Mouse (Mus musculus): Measurements from ENCODE around the gene Ttpal. TPM values are rescaled to one million over a fixed set of nuclear protein-coding genes. Genes with fewer than 3 reads are reported as not detected.

Ttpal gene
- polyA plus RNA-seq, 2 experiments = 25.3 to 48.0 TPM

GRCm38 (mm10) chr2:163574321-163574720 is 27.8 kb upstream of the Ttpal start:
- H3K9ac ChIP-seq (ENCODE audit: low read depth, low read length, severe bottlenecking) = no peak overlapping the region
- DNase-seq (ENCODE audit: low spot score) (no peak), ATAC-seq (ENCODE audit: low FRiP score, low read depth) (no peak)
- H3K4me3 ChIP-seq (replicated peaks; ENCODE audit: low read length) = no peak overlapping the region
- 81% methylated on average over 3 of the region's 3 CpGs for WGBS
- no peaks in the 10 kb centered on the region for H3K27me3 ChIP-seq (ENCODE audit: control insufficient read depth, insufficient read depth, low read length)
- H3K27ac ChIP-seq (replicated peaks; ENCODE audit: low read depth, low read length) = no peak overlapping the region
- no peak for TF ChIP-seq POLR2A (IDR thresholded peaks at IDR 0.05; ENCODE audit: borderline replicate concordance, extremely low read depth, insufficient read depth, insufficient read length)
- no peaks in the 10 kb centered on the region for H3K36me3 ChIP-seq (ENCODE audit: control insufficient read depth, insufficient read depth, low read length)
- H3K4me2 ChIP-seq (replicated peaks; ENCODE audit: low read depth, low read length, severe bottlenecking) = no peak overlapping the region
- H3K4me1 ChIP-seq (ENCODE audit: control insufficient read depth, insufficient read depth, low read length) = no peaks in the 10 kb centered on the region
- H3K9me3 ChIP-seq (ENCODE audit: control insufficient read depth, low read length) = no peaks in the 10 kb centered on the region

DNA sequence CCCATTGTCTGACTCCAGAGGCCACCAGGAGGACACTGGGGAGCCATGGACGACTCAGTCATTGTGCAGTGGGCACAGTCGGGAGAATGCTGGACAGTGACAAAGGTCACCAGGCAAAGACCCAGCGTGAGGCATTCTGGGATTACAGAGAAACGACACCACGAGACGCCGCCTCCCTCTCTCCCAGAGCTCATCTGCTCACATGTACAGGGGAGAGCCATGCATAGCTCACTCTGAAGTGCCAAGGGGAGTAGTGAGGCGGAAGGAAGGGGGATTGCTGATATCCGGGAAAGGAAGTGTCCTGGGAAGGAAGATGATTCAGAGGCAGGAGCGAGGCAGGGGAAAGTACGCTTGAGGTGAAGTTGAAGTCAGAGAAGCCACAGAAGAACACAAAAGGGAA is 26.9 kb upstream of the Ttpal start:
- DNase-seq (ENCODE audit: low spot score) = no peak
- Histone ChIP-seq H3K4me2 (replicated peaks; ENCODE audit: low read depth, low read length, severe bottlenecking) (no peak overlapping the region), H3K9ac (ENCODE audit: low read depth, low read length, severe bottlenecking) (no peak overlapping the region), H3K4me3 (replicated peaks; ENCODE audit: low read length) (no peak overlapping the region), H3K27me3 (ENCODE audit: control insufficient read depth, insufficient read depth, low read length) (no peaks in the 10 kb centered on the region), H3K4me1 (ENCODE audit: control insufficient read depth, insufficient read depth, low read length) (no peaks in the 10 kb centered on the region), H3K9me3 (ENCODE audit: control insufficient read depth, low read length) (no peaks in the 10 kb centered on the region), H3K36me3 (ENCODE audit: control insufficient read depth, insufficient read depth, low read length) (no peaks in the 10 kb centered on the region), H3K27ac (replicated peaks; ENCODE audit: low read depth, low read length) (no peak overlapping the region)
- TF ChIP-seq POLR2A (IDR thresholded peaks at IDR 0.05; ENCODE audit: borderline replicate concordance, extremely low read depth, insufficient read depth, insufficient read length) = no peak
- WGBS = 67% methylated on average over 11 of the region's 11 CpGs
- ATAC-seq (ENCODE audit: low FRiP score, low read depth) = no peak

- Histone ChIP-seq H3K36me3 (ENCODE audit: control insufficient read depth, insufficient read depth, low read length) (no peaks in the 10 kb centered on the region), H3K4me1 (ENCODE audit: control insufficient read depth, insufficient read depth, low read length) (no peaks in the 10 kb centered on the region), H3K27ac (replicated peaks; ENCODE audit: low read depth, low read length) (no peak overlapping the region), H3K27me3 (ENCODE audit: control insufficient read depth, insufficient read depth, low read length) (no peaks in the 10 kb centered on the region), H3K9ac (ENCODE audit: low read depth, low read length, severe bottlenecking) (no peak overlapping the region), H3K4me3 (replicated peaks; ENCODE audit: low read length) (no peak overlapping the region), H3K4me2 (replicated peaks; ENCODE audit: low read depth, low read length, severe bottlenecking) (no peak overlapping the region), H3K9me3 (ENCODE audit: control insufficient read depth, low read length) (no peaks in the 10 kb centered on the region)
- 85% methylated on average over 2 of the region's 2 CpGs for whole genome bisulfite sequencing
- no peak for TF ChIP-seq POLR2A (IDR thresholded peaks at IDR 0.05; ENCODE audit: borderline replicate concordance, extremely low read depth, insufficient read depth, insufficient read length)
- DNase-seq (ENCODE audit: low spot score) (no peak), ATAC-seq (ENCODE audit: low FRiP score, low read depth) (no peak)
These were observed 24.1 kb upstream of the Ttpal start for GRCm38 (mm10) chr2:163577986-163578385.

DNA sequence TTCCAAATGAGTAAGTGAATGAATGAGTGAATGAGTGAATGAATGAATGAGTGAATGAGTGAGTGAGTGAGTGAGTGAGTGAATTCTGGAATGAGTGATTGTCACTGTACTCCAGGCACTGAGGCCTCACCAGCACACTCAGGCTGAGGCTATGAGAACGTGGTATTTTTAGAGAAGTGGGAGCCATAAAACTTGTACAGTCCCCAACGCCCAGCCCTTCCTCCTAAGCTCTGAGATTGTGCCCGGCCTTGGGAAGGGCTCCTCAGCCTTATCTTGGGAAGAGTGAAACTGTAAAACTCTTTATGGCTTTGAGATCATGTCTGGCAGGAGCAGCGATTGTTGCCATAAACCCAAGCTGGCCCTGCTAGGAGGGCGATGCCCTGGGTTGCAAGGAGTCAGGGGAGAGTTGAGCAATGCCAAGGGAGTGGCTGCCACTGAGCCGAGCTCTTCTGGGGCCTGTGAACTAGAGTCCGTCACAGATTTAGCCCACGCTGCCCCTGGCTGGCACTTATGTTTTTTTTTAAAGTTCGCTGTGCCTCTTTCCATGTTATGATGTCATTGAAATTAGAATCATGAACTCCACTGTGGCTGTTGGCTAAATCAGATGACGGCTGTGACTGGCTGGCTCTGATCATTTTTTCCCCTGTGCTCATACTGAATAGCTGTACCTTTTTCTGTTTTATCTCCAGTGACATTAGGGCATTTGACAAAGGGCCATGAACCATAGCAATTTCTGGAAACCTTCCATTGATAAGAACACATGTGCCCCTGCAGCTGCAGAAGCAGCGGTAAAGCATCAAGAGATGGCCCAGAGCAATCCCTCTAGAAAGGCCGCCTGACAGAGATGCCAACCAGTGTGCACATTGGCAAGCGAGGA is 21.8 kb upstream of the Ttpal start:
- H3K4me2 ChIP-seq (replicated peaks; ENCODE audit: low read depth, low read length, severe bottlenecking) = no peak overlapping the region
- 76% methylated on average over 13 of the region's 13 CpGs for WGBS
- no peaks in the 10 kb centered on the region for H3K27me3 ChIP-seq (ENCODE audit: control insufficient read depth, insufficient read depth, low read length)
- H3K4me3 ChIP-seq (replicated peaks; ENCODE audit: low read length) = no peak overlapping the region
- no peak overlapping the region for H3K27ac ChIP-seq (replicated peaks; ENCODE audit: low read depth, low read length)
- H3K9ac ChIP-seq (ENCODE audit: low read depth, low read length, severe bottlenecking) = no peak overlapping the region
- no peaks in the 10 kb centered on the region for H3K4me1 ChIP-seq (ENCODE audit: control insufficient read depth, insufficient read depth, low read length)
- no peak for DNase-seq (ENCODE audit: low spot score)
- no peak for ATAC-seq (ENCODE audit: low FRiP score, low read depth)
- H3K9me3 ChIP-seq (ENCODE audit: control insufficient read depth, low read length) = no peaks in the 10 kb centered on the region
- no peaks in the 10 kb centered on the region for H3K36me3 ChIP-seq (ENCODE audit: control insufficient read depth, insufficient read depth, low read length)
- no peak for TF ChIP-seq POLR2A (IDR thresholded peaks at IDR 0.05; ENCODE audit: borderline replicate concordance, extremely low read depth, insufficient read depth, insufficient read length)

GRCm38 (mm10) chr2:163583226-163584087 is 18.7 kb upstream of the Ttpal start:
- Histone ChIP-seq H3K4me1 (ENCODE audit: control insufficient read depth, insufficient read depth, low read length) (no peaks in the 10 kb centered on the region), H3K36me3 (ENCODE audit: control insufficient read depth, insufficient read depth, low read length) (no peaks in the 10 kb centered on the region), H3K27me3 (ENCODE audit: control insufficient read depth, insufficient read depth, low read length) (no peaks in the 10 kb centered on the region), H3K4me3 (replicated peaks; ENCODE audit: low read length) (no peak overlapping the region), H3K4me2 (replicated peaks; ENCODE audit: low read depth, low read length, severe bottlenecking) (no peak overlapping the region), H3K9me3 (ENCODE audit: control insufficient read depth, low read length) (no peaks in the 10 kb centered on the region), H3K9ac (ENCODE audit: low read depth, low read length, severe bottlenecking) (no peak overlapping the region), H3K27ac (replicated peaks; ENCODE audit: low read depth, low read length) (no peak overlapping the region)
- TF ChIP-seq POLR2A (IDR thresholded peaks at IDR 0.05; ENCODE audit: borderline replicate concordance, extremely low read depth, insufficient read depth, insufficient read length) = no peak
- DNase-seq (ENCODE audit: low spot score) = no peak
- 89% methylated on average over 10 of the region's 10 CpGs for WGBS
- no peak for ATAC-seq (ENCODE audit: low FRiP score, low read depth)
